Mouse (Mus musculus) mature B cell (primary cell): ENCODE results near the gene Rnf151.
"Not testable (repeated sequence)": the region's sequence is repeated elsewhere in the genome, so short reads cannot be mapped to it uniquely, and the experiment has no call there.

Source experiments
- in situ Hi-C: fragments of 300-500 bp; cut with MboI; formaldehyde crosslinking; loops from 2 replicates; pipeline ENCODE4 v1.14.3; 2019

Gene Rnf151

GRCm38 (mm10) chr17:24667416-24667815 is 50.4 kb downstream of the Rnf151 start:
- in situ Hi-C loops: no loop called here

- in situ Hi-C loops: not testable (repeated sequence)
Measured at GRCm38 (mm10) chr17:24667011-24667410, 50.9 kb downstream of the Rnf151 start.
